Mouse (Mus musculus): Measurements from ENCODE around the gene Cit.

The Cit gene

GRCm38 (mm10) chr5:115850250-115851028 lies 5.4 kb downstream of the Cit start:
- intact Hi-C loops (cut with DNase I): no loop called here

DNA sequence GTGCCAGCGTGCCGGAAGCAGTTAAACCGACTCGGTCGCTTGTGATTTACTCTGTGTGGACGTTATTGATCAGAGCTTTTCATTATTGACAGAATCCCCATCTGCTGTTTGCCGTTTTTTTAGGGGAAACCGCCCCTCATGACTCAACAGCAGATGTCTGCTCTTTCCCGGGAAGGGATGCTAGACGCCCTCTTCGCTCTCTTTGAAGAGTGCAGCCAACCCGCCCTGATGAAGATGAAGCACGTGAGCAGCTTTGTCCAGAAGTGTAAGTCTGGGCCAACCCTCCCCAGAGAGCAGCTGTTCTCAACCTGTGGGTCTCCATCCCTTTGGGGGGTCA lies 5.9 kb downstream of the Cit start:
- intact Hi-C loops (cut with DNase I): no loop called here

DNA sequence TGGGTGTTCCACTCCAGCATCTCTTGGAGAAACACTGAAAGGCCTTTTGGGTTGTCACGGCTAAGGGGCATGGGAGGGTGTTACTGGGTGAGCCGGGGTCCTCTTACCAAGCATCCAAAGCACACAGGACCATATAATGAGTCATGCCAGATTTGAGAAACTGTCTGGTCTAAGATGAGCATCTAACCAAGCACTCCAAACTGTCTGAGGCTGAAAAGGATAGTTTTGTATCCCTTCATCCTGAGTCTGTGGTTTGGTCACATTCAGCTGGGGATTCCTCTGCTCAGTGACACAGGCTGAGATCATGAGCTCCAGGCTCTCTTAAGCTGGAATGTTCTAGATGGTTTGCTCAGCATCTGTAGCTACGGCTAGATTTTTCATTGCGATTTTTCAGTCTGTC lies 7.4 kb downstream of the Cit start:
- intact Hi-C loops (cut with DNase I): no loop called here

- intact Hi-C loops (cut with DNase I): no loop called here
Observed at GRCm38 (mm10) chr5:115853691-115854090, 8.6 kb downstream of the Cit start.

GRCm38 (mm10) chr5:115854370-115854769 lies 9.3 kb downstream of the Cit start:
- intact Hi-C loops (cut with DNase I): no loop called here

DNA sequence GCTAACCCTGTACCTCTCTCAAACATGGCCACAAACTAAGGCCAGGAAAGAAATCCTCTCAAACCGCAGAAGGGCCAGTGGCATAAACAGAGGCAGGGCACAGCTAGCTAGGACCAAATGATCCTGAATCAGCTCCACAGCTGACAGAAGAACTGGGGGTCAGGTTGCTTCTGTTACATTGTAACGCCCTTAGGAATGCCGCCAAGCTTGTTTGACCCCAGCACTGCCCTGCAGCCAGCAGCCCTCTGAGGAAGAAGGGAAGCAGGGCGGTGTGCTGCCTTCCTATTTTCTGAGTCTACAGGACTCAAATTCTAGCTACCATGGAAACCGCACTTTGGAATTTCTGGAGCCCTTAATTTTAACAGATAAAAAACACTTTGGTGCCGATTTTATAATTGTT lies 13.6 kb downstream of the Cit start:
- intact Hi-C loops (cut with DNase I): no loop called here

- intact Hi-C loops (cut with DNase I): no loop called here
Observed at GRCm38 (mm10) chr5:115859461-115859860, 14.4 kb downstream of the Cit start.

DNA sequence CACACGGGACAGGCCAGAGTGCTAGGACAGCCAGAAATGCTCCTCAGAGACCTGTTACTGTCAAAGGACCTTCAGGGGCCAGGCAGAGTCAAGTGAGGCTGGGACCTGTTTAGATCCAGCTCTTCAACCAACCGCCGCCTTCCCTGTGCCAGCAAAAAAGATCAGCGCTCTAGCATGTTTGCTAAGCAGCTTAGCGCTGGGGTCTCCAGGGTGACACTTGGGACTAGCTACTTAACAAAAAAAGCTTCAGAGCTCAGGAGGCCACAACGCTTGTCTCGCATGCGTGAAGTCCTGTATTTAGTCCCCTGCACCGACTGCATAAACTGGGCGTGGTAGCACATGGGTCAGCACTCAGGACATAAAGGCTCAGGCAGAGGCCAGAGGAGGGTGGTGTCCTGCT lies 16.9 kb downstream of the Cit start:
- intact Hi-C loops (cut with DNase I): no loop called here

- intact Hi-C loops (cut with DNase I): no loop called here
Observed at GRCm38 (mm10) chr5:115862439-115862838, 17.4 kb downstream of the Cit start.

- intact Hi-C loops (cut with DNase I): no loop called here
Observed at GRCm38 (mm10) chr5:115866296-115866695, 21.2 kb downstream of the Cit start.

DNA sequence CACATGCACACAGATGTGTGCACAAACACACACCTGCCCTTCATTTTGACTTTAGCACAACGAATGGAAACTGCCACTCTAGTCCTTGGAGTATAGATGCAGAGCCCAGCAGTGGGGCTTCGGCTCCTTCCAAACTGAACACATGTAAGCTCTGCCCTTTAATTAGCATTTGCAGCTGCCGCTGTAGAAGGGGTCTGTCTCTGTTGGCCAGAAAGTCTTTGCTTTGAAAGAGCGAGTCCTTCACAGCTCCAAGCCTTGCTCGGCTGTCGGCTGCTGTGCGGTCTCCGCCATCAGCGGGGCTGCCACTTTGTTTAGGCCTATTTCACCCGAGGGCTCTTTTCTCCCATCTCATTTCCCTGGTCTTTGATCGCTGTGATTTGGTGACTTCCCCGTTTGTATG lies 23.5 kb downstream of the Cit start:
- intact Hi-C loops (cut with DNase I): no loop called here

GRCm38 (mm10) chr5:115869198-115869597 lies 24.1 kb downstream of the Cit start:
- intact Hi-C loops (cut with DNase I): no loop called here

DNA sequence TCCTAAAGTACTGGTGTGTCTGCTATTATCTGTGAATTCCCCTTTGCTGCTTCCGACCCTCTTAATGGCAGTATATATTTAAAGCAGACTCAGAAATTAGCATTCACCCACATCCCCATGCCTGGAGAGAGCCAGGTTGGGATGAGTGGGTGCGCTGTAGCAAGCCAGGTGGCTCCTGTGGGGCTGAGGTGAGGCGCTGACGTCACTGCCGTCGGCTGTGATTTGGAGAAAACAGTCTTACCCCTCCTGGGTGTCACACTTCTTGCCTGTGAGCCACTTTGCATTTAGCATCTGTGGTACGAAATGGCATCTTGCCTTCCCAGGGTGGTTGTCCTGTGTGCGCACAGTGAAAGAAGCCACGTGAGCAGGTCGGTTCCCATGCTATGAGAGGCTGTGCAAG lies 26.1 kb downstream of the Cit start:
- intact Hi-C loops (cut with DNase I): no loop called here

DNA sequence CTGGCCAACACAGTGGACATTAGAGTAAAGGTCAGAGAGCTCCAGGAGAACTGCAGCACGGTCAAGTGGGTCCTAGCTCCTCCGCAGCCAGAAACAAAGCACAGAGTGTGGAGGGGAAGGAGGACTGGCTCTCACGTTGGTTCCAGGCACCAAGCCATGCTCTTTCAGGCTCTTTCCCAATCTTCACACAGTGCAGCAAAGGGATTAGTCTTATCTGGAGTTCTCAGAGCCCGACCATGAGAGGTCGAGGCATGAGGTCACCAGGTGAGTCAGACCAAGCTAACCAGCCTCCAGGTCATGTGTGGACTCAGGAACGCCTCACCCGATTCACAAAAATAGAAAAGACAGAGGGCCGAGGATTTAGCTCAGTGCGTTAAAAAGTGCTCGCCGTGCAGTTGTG lies 27.0 kb downstream of the Cit start:
- intact Hi-C loops (cut with DNase I): no loop called here

- intact Hi-C loops (cut with DNase I): no loop called here
Observed at GRCm38 (mm10) chr5:115872956-115873355, 27.9 kb downstream of the Cit start.

GRCm38 (mm10) chr5:115877425-115877824 lies 32.3 kb downstream of the Cit start:
- intact Hi-C loops (cut with DNase I): no loop called here

GRCm38 (mm10) chr5:115882165-115882564 lies 37.1 kb downstream of the Cit start:
- intact Hi-C loops (cut with DNase I): no loop called here

DNA sequence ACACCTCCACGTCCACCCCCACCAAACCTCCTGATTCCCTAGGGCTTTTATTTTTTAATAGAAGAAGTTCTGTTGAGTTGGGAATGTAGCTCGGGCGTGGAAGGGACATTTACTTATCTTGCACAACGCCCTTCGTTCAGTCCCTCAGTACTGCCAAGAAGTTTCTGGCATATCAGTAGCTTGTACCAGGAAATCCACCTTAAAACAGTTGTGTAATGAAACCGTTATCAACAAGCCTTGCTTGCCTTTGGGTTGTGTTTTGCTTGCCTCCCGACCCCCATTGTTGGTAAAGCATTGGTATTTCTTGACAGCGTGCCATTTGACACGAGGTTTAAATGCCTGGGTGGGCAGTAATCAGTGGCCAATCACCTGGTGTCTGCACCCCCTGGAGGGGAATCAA lies 39.4 kb downstream of the Cit start:
- intact Hi-C loops (cut with DNase I): no loop called here

DNA sequence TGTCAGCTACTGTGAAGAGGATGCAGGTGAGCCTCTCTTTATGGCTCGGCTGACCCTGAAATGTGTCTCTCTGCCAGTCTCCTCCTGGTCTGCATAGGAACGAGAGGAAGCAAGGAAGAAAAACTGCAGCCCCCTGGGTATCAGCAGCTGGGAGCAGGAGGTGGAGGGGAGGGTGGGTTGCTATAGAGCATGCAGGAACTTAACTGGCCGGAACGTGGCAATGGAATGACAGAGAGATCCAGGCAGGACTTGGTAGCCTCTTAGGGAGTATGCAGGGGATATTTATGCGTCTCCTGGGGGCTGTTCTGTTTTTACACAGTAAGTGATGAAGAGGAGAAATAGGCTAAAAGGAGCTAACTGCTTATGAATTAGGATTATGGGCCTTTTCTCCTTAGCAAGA lies 48.7 kb downstream of the Cit start:
- intact Hi-C loops (cut with DNase I): no loop called here

GRCm38 (mm10) chr5:115897036-115897435 lies 52.0 kb downstream of the Cit start:
- intact Hi-C loops (cut with DNase I): no loop called here

DNA sequence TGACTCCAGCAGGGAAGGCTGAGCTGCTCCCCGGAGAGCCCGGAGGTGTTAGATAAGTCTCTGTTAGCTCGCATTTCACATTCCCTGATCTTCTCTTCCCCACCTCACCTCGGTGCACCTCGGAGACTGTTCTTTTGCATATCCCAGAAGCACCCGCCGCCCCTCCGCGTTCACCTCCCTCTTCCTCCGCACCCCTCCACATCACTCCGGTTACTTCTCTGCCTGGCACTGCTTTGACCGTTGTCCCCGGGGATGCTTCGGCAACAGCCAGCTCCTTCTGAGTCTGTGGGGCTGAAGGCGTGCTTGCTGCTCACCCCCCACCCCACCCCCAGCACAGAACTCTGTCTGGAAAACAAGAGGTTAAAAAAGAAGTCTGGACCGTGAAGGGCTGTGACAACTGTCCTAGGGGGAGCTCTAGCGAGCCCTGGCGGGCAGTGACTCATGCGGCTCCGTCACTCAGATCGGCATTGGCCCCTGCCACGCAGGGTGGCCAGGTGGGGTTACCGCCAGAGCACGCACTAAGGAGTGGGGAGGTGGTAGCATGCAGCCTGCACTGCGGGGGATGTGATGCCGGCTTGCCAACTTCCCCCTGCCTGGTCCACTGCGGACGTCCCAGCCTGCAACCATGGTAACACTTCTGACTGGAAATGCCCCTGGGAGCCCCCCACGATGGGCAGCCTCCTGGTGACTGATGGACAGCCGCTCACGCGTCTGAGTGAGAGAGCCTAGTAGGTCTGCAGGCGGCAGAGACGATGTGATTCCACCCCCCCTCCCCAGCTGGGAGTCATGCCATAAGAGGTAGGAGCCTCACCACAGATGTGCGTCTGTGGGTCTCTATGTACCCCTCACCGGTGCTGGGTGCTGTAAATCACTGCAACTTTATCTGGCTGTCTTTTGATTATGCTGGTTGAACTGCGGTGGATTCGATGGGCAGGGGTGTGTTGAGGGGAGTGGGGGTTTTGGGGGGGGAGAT lies 62.2 kb downstream of the Cit start:
- intact Hi-C loops (cut with DNase I): no loop called here

DNA sequence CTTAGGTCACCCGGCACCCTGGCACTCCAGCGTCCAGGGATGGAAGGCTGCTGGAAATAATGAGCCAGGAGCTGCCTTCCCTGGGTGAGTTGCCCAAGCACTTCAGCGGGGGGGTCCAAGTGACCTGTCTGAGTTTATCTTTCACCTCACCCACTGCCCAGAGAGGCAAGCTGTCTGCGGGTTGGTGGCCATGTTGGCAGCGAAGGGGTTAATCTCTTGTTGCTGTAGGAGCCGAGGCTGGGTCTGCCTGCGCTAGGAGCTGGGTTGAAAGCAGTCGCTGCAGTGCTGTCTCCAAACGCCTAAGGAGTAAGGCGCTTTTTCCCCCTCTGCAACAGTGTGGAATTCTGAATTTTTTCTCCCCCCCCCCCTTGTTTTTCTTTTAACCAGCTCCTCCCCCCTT lies 63.2 kb downstream of the Cit start:
- intact Hi-C loops (cut with DNase I): no loop called here

DNA sequence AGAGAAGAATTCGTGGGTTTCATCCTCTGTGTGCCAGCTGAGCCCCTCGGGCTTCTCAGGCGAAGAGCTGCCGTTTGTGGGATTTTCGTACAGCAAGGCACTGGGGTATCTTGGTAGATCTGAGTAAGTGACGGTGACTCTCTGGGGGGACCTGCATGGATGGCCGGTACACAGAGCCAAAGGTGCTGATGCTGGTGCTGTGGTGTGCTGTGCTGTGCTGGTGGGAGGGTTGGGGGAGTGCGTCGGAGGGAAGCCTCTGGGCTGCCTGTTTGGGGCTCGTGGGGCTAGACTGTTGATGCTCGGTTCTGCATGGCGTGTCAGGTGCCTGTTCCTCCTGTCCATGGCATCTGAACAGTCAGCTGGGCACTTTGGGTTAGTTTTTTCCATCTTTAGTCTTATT lies 63.6 kb downstream of the Cit start:
- intact Hi-C loops (cut with DNase I): no loop called here

All from adrenal gland (tissue).